Mouse (Mus musculus) embryonic facial prominence, embryonic 12.5 days (tissue): Measurements from ENCODE around the gene Grin3b. TPM values are rescaled to one million over a fixed set of nuclear protein-coding genes. Genes with fewer than 3 reads are reported as not detected.
A peak's percentile ranks its signal among the peaks of the same experiment; 100 is the strongest.

Experiments
- ATAC-seq: fragments of 200-750 bp; cut with Nextera tagmentation; 2 replicates; pipeline ENCODE4 v1.8.0; 2017; ENCODE audit not compliant: insufficient number of reproducible peaks, insufficient read depth, low FRiP score, low TSS enrichment
- H3K27ac ChIP-seq: fragments of 300-500 bp; sonication (generic); 2 replicates; pipeline ENCODE4 v1.5.1; 2016; ENCODE audit warnings: mild to moderate bottlenecking
- H3K27me3 ChIP-seq: fragments of 300-500 bp; sonication (generic); 2 replicates; pipeline ENCODE4 v1.6.1; 2016; ENCODE audit warnings: mild to moderate bottlenecking, moderate library complexity
- H3K36me3 ChIP-seq: fragments of 300-500 bp; sonication (generic); 2 replicates; pipeline ENCODE4 v1.6.1; 2016; ENCODE audit warnings: mild to moderate bottlenecking
- H3K4me1 ChIP-seq: fragments of 300-500 bp; sonication (generic); 2 replicates; pipeline ENCODE4 v1.6.1; 2016
- H3K4me2 ChIP-seq: fragments of 300-500 bp; sonication (generic); replicated peaks from 2 replicates; pipeline ENCODE4 v1.6.1; 2016; ENCODE audit warnings: mild to moderate bottlenecking, moderate library complexity
- H3K4me3 ChIP-seq: fragments of 300-500 bp; sonication (generic); 2 replicates; pipeline ENCODE4 v1.5.1; 2016; ENCODE audit warnings: mild to moderate bottlenecking
- H3K9ac ChIP-seq: fragments of 300-500 bp; sonication (generic); 2 replicates; pipeline ENCODE4 v1.6.1; 2016; ENCODE audit warnings: mild to moderate bottlenecking, moderate library complexity
- H3K9me3 ChIP-seq: fragments of 300-500 bp; sonication (generic); 2 replicates; pipeline ENCODE4 v1.6.1; 2016; ENCODE audit warnings: mild to moderate bottlenecking, moderate library complexity
- WGBS: fragments of 180-500 bp; shearing (Covaris S2); methylation state at CpG from one replicate; pipeline ENCODE4 v1.1.7; 2016; 5-methylcytosine and 5-hydroxymethylcytosine counted together
- polyA plus RNA-seq: library from polyadenylated mRNA; unstranded; fragments of >200 nt; fragmentation: Nextera tagmentation; extraction: Ambion mirVana; gene quantifications from 2 replicates; pipeline ENCODE4 v1.2.1, GENCODE M21; 2016

The Grin3b gene
- polyA plus RNA-seq, 1 experiment from 2014 or later = 0.92 TPM

GRCm38 (mm10) chr10:79937775-79938526 lies 32.6 kb upstream of the Grin3b start:
- Histone ChIP-seq H3K36me3 (peaks cover 54% of the 10 kb centered on the region; the same call in 1 of the 2 replicates), H3K4me2 (no peak overlapping the region), H3K27ac (no peak overlapping the region), H3K9me3 (no peaks in the 10 kb centered on the region), H3K4me3 (no peak overlapping the region), H3K27me3 (no peaks in the 10 kb centered on the region), H3K9ac (no peak overlapping the region), H3K4me1 (peaks cover 21% of the 10 kb centered on the region)
- no peak for ATAC-seq
- 42% methylated on average over 11 of the region's 11 CpGs for WGBS

GRCm38 (mm10) chr10:79940749-79941148 lies 29.8 kb upstream of the Grin3b start:
- WGBS = 63% methylated on average over 7 of the region's 7 CpGs
- Histone ChIP-seq H3K4me2 (no peak overlapping the region), H3K27me3 (no peaks in the 10 kb centered on the region), H3K9me3 (no peaks in the 10 kb centered on the region), H3K27ac (no peak overlapping the region), H3K4me3 (no peak overlapping the region), H3K36me3 (peaks cover 40% of the 10 kb centered on the region; the same call in 1 of the 2 replicates), H3K9ac (no peak overlapping the region), H3K4me1 (peaks cover 26% of the 10 kb centered on the region)
- ATAC-seq = no peak

GRCm38 (mm10) chr10:79942988-79943387 lies 27.5 kb upstream of the Grin3b start:
- WGBS = 80% methylated on average over 1 of the region's 1 CpGs
- H3K4me1 ChIP-seq = peaks cover 32% of the 10 kb centered on the region
- no peaks in the 10 kb centered on the region for H3K27me3 ChIP-seq
- H3K9me3 ChIP-seq = no peaks in the 10 kb centered on the region
- H3K9ac ChIP-seq = no peak overlapping the region
- no peak overlapping the region for H3K4me2 ChIP-seq
- no peak overlapping the region for H3K4me3 ChIP-seq
- H3K36me3 ChIP-seq = peaks cover 22% of the 10 kb centered on the region; the same call in 1 of the 2 replicates
- no peak overlapping the region for H3K27ac ChIP-seq
- ATAC-seq = no peak

GRCm38 (mm10) chr10:79943471-79943901 lies 27.0 kb upstream of the Grin3b start:
- Histone ChIP-seq H3K27ac (no peak overlapping the region), H3K9ac (no peak overlapping the region), H3K36me3 (peaks cover 21% of the 10 kb centered on the region), H3K27me3 (no peaks in the 10 kb centered on the region), H3K9me3 (no peaks in the 10 kb centered on the region), H3K4me2 (no peak overlapping the region), H3K4me1 (peaks cover 32% of the 10 kb centered on the region), H3K4me3 (no peak overlapping the region)
- no peak for ATAC-seq
- 83% methylated on average over 9 of the region's 9 CpGs for WGBS

GRCm38 (mm10) chr10:79945507-79946234 lies 24.8 kb upstream of the Grin3b start:
- Histone ChIP-seq H3K9ac (0 out of 2 replicates have a peak overlapping the region, but pooled peaks have one; percentile 25), H3K4me3 (no peak overlapping the region), H3K4me2 (peak overlapping the region; percentile 10; the same call in 1 of the 2 replicates), H3K4me1 (peaks cover 32% of the 10 kb centered on the region), H3K9me3 (no peaks in the 10 kb centered on the region), H3K36me3 (peaks cover 33% of the 10 kb centered on the region), H3K27ac (peak overlapping the region; percentile 73), H3K27me3 (no peaks in the 10 kb centered on the region)
- ATAC-seq = no peak
- WGBS = 19% methylated on average over 16 of the region's 16 CpGs

- Histone ChIP-seq H3K4me1 (peaks cover 32% of the 10 kb centered on the region), H3K9ac (0 out of 2 replicates have a peak overlapping the region, but pooled peaks have one; percentile 25), H3K9me3 (no peaks in the 10 kb centered on the region), H3K4me3 (0 out of 2 replicates have a peak overlapping the region, but pooled peaks have one; percentile 0), H3K4me2 (no peak overlapping the region), H3K27me3 (no peaks in the 10 kb centered on the region), H3K36me3 (peaks cover 40% of the 10 kb centered on the region), H3K27ac (peak overlapping the region; percentile 73)
- 10% methylated on average over 7 of the region's 7 CpGs for WGBS
- no peak for ATAC-seq
These were observed 23.7 kb upstream of the Grin3b start for GRCm38 (mm10) chr10:79946752-79947322.

- peaks cover 39% of the 10 kb centered on the region for H3K36me3 ChIP-seq
- H3K4me1 ChIP-seq = peaks cover 32% of the 10 kb centered on the region
- no peak overlapping the region for H3K4me2 ChIP-seq
- no peaks in the 10 kb centered on the region for H3K9me3 ChIP-seq
- no peak overlapping the region for H3K4me3 ChIP-seq
- no peak overlapping the region for H3K9ac ChIP-seq
- no peak for ATAC-seq
- H3K27ac ChIP-seq = 0 out of 2 replicates have a peak overlapping the region, but pooled peaks have one; percentile 73
- 65% methylated on average over 6 of the region's 6 CpGs for WGBS
- H3K27me3 ChIP-seq = no peaks in the 10 kb centered on the region
These were observed 23.0 kb upstream of the Grin3b start for GRCm38 (mm10) chr10:79947502-79947901.

- Histone ChIP-seq H3K36me3 (peaks cover 48% of the 10 kb centered on the region), H3K27me3 (no peaks in the 10 kb centered on the region), H3K9me3 (no peaks in the 10 kb centered on the region), H3K4me2 (no peak overlapping the region), H3K4me3 (no peak overlapping the region), H3K27ac (no peak overlapping the region), H3K4me1 (peaks cover 24% of the 10 kb centered on the region), H3K9ac (no peak overlapping the region)
- no peak for ATAC-seq
- 83% methylated on average over 4 of the region's 4 CpGs for WGBS
These were observed 20.6 kb upstream of the Grin3b start for GRCm38 (mm10) chr10:79949873-79950272.

GRCm38 (mm10) chr10:79950661-79951060 lies 19.9 kb upstream of the Grin3b start:
- H3K27ac ChIP-seq = no peak overlapping the region
- H3K9ac ChIP-seq = no peak overlapping the region
- H3K36me3 ChIP-seq = peaks cover 48% of the 10 kb centered on the region
- H3K4me2 ChIP-seq = no peak overlapping the region
- H3K27me3 ChIP-seq = no peaks in the 10 kb centered on the region
- WGBS = 87% methylated on average over 18 of the region's 18 CpGs
- H3K4me3 ChIP-seq = no peak overlapping the region
- no peak for ATAC-seq
- H3K9me3 ChIP-seq = no peaks in the 10 kb centered on the region
- peaks cover 19% of the 10 kb centered on the region for H3K4me1 ChIP-seq

GRCm38 (mm10) chr10:79953946-79954345 lies 16.6 kb upstream of the Grin3b start:
- Histone ChIP-seq H3K4me3 (no peak overlapping the region), H3K36me3 (peaks cover 39% of the 10 kb centered on the region), H3K27me3 (no peaks in the 10 kb centered on the region), H3K9ac (no peak overlapping the region), H3K4me2 (no peak overlapping the region), H3K27ac (no peak overlapping the region), H3K4me1 (peaks cover 6% of the 10 kb centered on the region; the same call in 1 of the 2 replicates), H3K9me3 (no peaks in the 10 kb centered on the region)
- ATAC-seq = no peak
- WGBS = 85% methylated on average over 6 of the region's 6 CpGs

GRCm38 (mm10) chr10:79955691-79956090 lies 14.8 kb upstream of the Grin3b start:
- Histone ChIP-seq H3K9me3 (no peaks in the 10 kb centered on the region), H3K4me3 (no peak overlapping the region), H3K4me1 (peaks cover 8% of the 10 kb centered on the region), H3K9ac (peak overlapping the region; percentile 15; the same call in 1 of the 2 replicates), H3K36me3 (peaks cover 22% of the 10 kb centered on the region), H3K27ac (no peak overlapping the region), H3K4me2 (no peak overlapping the region), H3K27me3 (no peaks in the 10 kb centered on the region)
- 73% methylated on average over 9 of the region's 9 CpGs for WGBS
- ATAC-seq = no peak
